Mouse (Mus musculus): Measurements from ENCODE around the gene Ucp2. TPM values are rescaled to one million over a fixed set of nuclear protein-coding genes. Genes with fewer than 3 reads are reported as not detected.

The Ucp2 gene
- polyA plus RNA-seq, 1 experiment from 2014 or later, result 281 TPM

GRCm38 (mm10) chr7:100466781-100467510 is 26.2 kb upstream of the Ucp2 start:
- 81% methylated on average over 11 of the region's 11 CpGs for WGBS
- peaks cover 16% of the 10 kb centered on the region; the same call in 1 of the 2 replicates for H3K36me3 ChIP-seq (ENCODE audit: control insufficient read depth, insufficient read depth)
- ATAC-seq, result no peak
- 0 out of 2 replicates have a peak, but pooled peaks cover 6% of the 10 kb centered on the region for H3K4me1 ChIP-seq (replicated peaks; ENCODE audit: control insufficient read depth, insufficient read depth, low read length)
- H3K4me3 ChIP-seq (ENCODE audit: low read depth, low read length), result no peak overlapping the region
- no peaks in the 10 kb centered on the region for H3K27me3 ChIP-seq (replicated peaks; ENCODE audit: control insufficient read depth, insufficient read depth, low read length)
- TF ChIP-seq CTCF (IDR thresholded peaks at IDR 0.05; ENCODE audit: low read depth), result no peak
- H3K27ac ChIP-seq (ENCODE audit: low read depth, low read length), result no peak overlapping the region
- no peaks in the 10 kb centered on the region for H3K9me3 ChIP-seq (ENCODE audit: control insufficient read depth)
- no peak overlapping the region for H3K9ac ChIP-seq (ENCODE audit: low read depth, low read length)
- no peak overlapping the region for H3K4me2 ChIP-seq (replicated peaks; ENCODE audit: low read depth)

GRCm38 (mm10) chr7:100468761-100469160 is 24.4 kb upstream of the Ucp2 start:
- Histone ChIP-seq H3K9me3 (ENCODE audit: control insufficient read depth) (no peaks in the 10 kb centered on the region), H3K4me1 (replicated peaks; ENCODE audit: control insufficient read depth, insufficient read depth, low read length) (0 out of 2 replicates have a peak, but pooled peaks cover 6% of the 10 kb centered on the region), H3K27ac (ENCODE audit: low read depth, low read length) (no peak overlapping the region), H3K4me2 (replicated peaks; ENCODE audit: low read depth) (no peak overlapping the region), H3K27me3 (replicated peaks; ENCODE audit: control insufficient read depth, insufficient read depth, low read length) (no peaks in the 10 kb centered on the region), H3K36me3 (ENCODE audit: control insufficient read depth, insufficient read depth) (peaks cover 16% of the 10 kb centered on the region; the same call in 1 of the 2 replicates), H3K9ac (ENCODE audit: low read depth, low read length) (no peak overlapping the region), H3K4me3 (ENCODE audit: low read depth, low read length) (no peak overlapping the region)
- no peak for ATAC-seq
- no peak for TF ChIP-seq CTCF (IDR thresholded peaks at IDR 0.05; ENCODE audit: low read depth)
- 86% methylated on average over 6 of the region's 6 CpGs for WGBS

- 92% methylated on average over 1 of the region's 1 CpGs for WGBS
- Histone ChIP-seq H3K4me2 (replicated peaks; ENCODE audit: low read depth) (no peak overlapping the region), H3K4me3 (ENCODE audit: low read depth, low read length) (no peak overlapping the region), H3K27ac (ENCODE audit: low read depth, low read length) (no peak overlapping the region), H3K9ac (ENCODE audit: low read depth, low read length) (no peak overlapping the region), H3K27me3 (replicated peaks; ENCODE audit: control insufficient read depth, insufficient read depth, low read length) (no peaks in the 10 kb centered on the region), H3K36me3 (ENCODE audit: control insufficient read depth, insufficient read depth) (peaks cover 15% of the 10 kb centered on the region; the same call in 1 of the 2 replicates), H3K4me1 (replicated peaks; ENCODE audit: control insufficient read depth, insufficient read depth, low read length) (0 out of 2 replicates have a peak, but pooled peaks cover 6% of the 10 kb centered on the region), H3K9me3 (ENCODE audit: control insufficient read depth) (no peaks in the 10 kb centered on the region)
- ATAC-seq, result no peak
- no peak for TF ChIP-seq CTCF (IDR thresholded peaks at IDR 0.05; ENCODE audit: low read depth)
Observed at GRCm38 (mm10) chr7:100469502-100469901, 23.6 kb upstream of the Ucp2 start.

- no peak for ATAC-seq
- no peak overlapping the region for H3K4me3 ChIP-seq (ENCODE audit: low read depth, low read length)
- H3K27me3 ChIP-seq (replicated peaks; ENCODE audit: control insufficient read depth, insufficient read depth, low read length), result no peaks in the 10 kb centered on the region
- no peak overlapping the region for H3K27ac ChIP-seq (ENCODE audit: low read depth, low read length)
- TF ChIP-seq CTCF (IDR thresholded peaks at IDR 0.05; ENCODE audit: low read depth), result no peak
- no peak overlapping the region for H3K9ac ChIP-seq (ENCODE audit: low read depth, low read length)
- peaks cover 12% of the 10 kb centered on the region; the same call in 1 of the 2 replicates for H3K36me3 ChIP-seq (ENCODE audit: control insufficient read depth, insufficient read depth)
- WGBS, result 92% methylated on average over 11 of the region's 11 CpGs
- H3K4me2 ChIP-seq (replicated peaks; ENCODE audit: low read depth), result no peak overlapping the region
- 0 out of 2 replicates have a peak, but pooled peaks cover 2% of the 10 kb centered on the region for H3K4me1 ChIP-seq (replicated peaks; ENCODE audit: control insufficient read depth, insufficient read depth, low read length)
- H3K9me3 ChIP-seq (ENCODE audit: control insufficient read depth), result no peaks in the 10 kb centered on the region
Observed at GRCm38 (mm10) chr7:100470796-100471406, 22.2 kb upstream of the Ucp2 start.

GRCm38 (mm10) chr7:100471407-100471797 is 21.7 kb upstream of the Ucp2 start:
- no peak for ATAC-seq
- no peak overlapping the region for H3K27ac ChIP-seq (ENCODE audit: low read depth, low read length)
- peaks cover 12% of the 10 kb centered on the region; the same call in 1 of the 2 replicates for H3K36me3 ChIP-seq (ENCODE audit: control insufficient read depth, insufficient read depth)
- no peak overlapping the region for H3K4me3 ChIP-seq (ENCODE audit: low read depth, low read length)
- H3K4me1 ChIP-seq (replicated peaks; ENCODE audit: control insufficient read depth, insufficient read depth, low read length), result no peaks in the 10 kb centered on the region
- no peak for TF ChIP-seq CTCF (IDR thresholded peaks at IDR 0.05; ENCODE audit: low read depth)
- no peak overlapping the region for H3K4me2 ChIP-seq (replicated peaks; ENCODE audit: low read depth)
- no peak overlapping the region for H3K9ac ChIP-seq (ENCODE audit: low read depth, low read length)
- no peaks in the 10 kb centered on the region for H3K27me3 ChIP-seq (replicated peaks; ENCODE audit: control insufficient read depth, insufficient read depth, low read length)
- 95% methylated on average over 1 of the region's 1 CpGs for WGBS
- no peaks in the 10 kb centered on the region for H3K9me3 ChIP-seq (ENCODE audit: control insufficient read depth)

- H3K9me3 ChIP-seq (ENCODE audit: control insufficient read depth), result no peaks in the 10 kb centered on the region
- TF ChIP-seq CTCF (IDR thresholded peaks at IDR 0.05; ENCODE audit: low read depth), result no peak
Observed at GRCm38 (mm10) chr7:100472777-100473176, 20.4 kb upstream of the Ucp2 start, which contains the start of gene Ucp3. Gene Ucp3, plus strand, starts transcription at chr7:100472990.

More at GRCm38 (mm10) chr7:100472777-100473176, 20.4 kb upstream of the Ucp2 start, which contains the start of gene Ucp3:
- H3K4me1 ChIP-seq (replicated peaks; ENCODE audit: control insufficient read depth, insufficient read depth, low read length), result no peaks in the 10 kb centered on the region
- H3K27ac ChIP-seq (ENCODE audit: low read depth, low read length), result no peak within 1 kb of the TSS
- no peaks in the 10 kb centered on the region for H3K27me3 ChIP-seq (replicated peaks; ENCODE audit: control insufficient read depth, insufficient read depth, low read length)
- no peak within 1 kb of the TSS for H3K4me3 ChIP-seq (ENCODE audit: low read depth, low read length)
- no peak within 1 kb of the TSS for H3K4me2 ChIP-seq (replicated peaks; ENCODE audit: low read depth)
- no peak within 1 kb of the TSS for H3K9ac ChIP-seq (ENCODE audit: low read depth, low read length)
- peaks cover 12% of the 10 kb centered on the region; the same call in 1 of the 2 replicates for H3K36me3 ChIP-seq (ENCODE audit: control insufficient read depth, insufficient read depth)
- no peak for ATAC-seq
- 89% methylated on average over 6 of the region's 6 CpGs for WGBS

Measured in intestine, postnatal 0 days (tissue).